Mouse (Mus musculus): ENCODE results near the gene Slc35a2.

DNA sequence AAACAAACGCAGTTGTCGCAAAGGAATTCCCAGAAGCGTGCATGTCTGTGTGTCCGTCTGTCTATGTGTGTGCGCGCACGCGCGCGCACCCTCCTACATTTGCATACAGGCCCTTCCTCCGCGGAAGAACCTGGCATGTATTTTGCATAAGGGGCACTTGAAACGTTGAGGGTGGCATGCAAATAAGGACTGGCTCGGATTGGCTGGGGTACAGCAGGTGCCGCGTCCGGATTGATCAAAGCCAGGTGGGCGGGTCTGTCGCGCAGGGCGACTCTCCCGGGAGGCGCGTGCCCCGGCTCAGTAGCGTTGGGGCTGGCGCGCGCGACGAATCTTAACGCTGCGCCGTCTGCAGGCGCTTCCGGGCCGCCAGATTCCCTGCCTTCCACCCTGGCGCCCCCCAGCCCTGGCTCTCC, 5.8 kb upstream of the Slc35a2 start, which contains the start of gene Pim2:
- TF ChIP-seq CTCF (conservative IDR thresholded peaks at IDR 0.05; ENCODE audit: low read length) (no peak), POU5F1 (IDR thresholded peaks at IDR 0.05; ENCODE audit: borderline replicate concordance, low read length) (no peak)

All from E14TG2a.4 (cell line).